Mouse (Mus musculus): ENCODE measurements around the gene Birc2. TPM values are rescaled to one million over a fixed set of nuclear protein-coding genes. Genes with fewer than 3 reads are reported as not detected.
A peak's percentile ranks its signal among the peaks of the same experiment; 100 is the strongest.

Gene Birc2
- 43.9 and 48.7 TPM in 2 replicates for polyA plus RNA-seq (2016; fragmentation: Nextera tagmentation; extraction: Ambion mirVana)

DNA sequence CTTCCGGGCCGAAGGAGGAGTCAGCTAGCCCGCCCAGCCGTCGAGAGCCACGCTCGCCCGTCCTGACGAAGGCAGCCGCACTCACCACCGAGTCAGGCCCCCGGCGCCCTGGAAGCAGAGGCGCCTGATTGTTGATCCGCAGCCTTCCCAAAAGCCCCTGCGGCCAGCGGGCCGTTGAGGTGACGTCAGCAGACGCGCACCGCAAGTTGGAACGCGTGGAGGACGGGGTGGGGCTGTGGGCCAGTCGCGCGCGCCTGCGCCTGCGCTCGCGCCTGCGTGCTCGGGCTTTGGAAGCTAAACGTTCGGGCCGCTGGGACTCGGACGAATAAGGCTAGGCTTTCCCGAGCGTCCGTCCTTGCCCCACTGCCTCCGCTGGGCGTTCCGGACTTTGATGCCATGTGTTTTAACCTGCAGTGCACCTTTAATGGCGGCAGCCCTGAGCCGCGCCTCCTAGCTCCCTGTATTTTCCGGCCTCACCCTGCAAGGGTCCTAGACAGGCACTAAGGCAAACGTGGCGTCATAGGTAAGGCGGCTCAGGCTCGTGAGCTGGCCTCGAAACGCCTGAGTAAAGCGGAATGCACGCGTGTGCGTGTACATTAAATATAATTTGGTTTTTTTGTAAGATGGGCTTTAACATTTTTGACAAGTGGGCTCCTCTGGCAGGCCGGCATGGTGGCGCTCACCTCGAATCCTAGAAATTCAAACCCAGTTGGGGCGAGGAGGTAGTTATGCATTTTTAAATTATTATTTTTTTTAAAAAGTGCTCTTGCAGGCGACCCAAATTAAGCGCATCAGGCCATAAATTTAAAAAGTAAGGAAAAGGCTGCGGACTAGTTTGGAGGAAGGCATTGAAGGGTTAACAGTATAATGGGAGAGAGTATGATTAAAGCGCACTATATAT lies at the start of gene Birc2:
Gene Birc2 (minus strand): TSS at position 160 of the 901 bp plus-strand sequence.
- Histone ChIP-seq H3K36me3 (peaks cover 23% of the 10 kb centered on the region), H3K4me3 (replicated peaks) (peak within 1 kb of the TSS; percentile 59), H3K27me3 (no peaks in the 10 kb centered on the region), H3K9me3 (no peaks in the 10 kb centered on the region), H3K9ac (replicated peaks) (peak within 1 kb of the TSS; percentile 82), H3K27ac (peak within 1 kb of the TSS; percentile 99), H3K4me1 (replicated peaks) (peaks cover 16% of the 10 kb centered on the region), H3K4me2 (peak within 1 kb of the TSS; percentile 65)
- ATAC-seq (ENCODE audit: insufficient number of reproducible peaks, insufficient read depth, low FRiP score, low TSS enrichment, low read depth): peak; percentile 96
- WGBS: under 1% methylated on average over 68 of the region's 68 CpGs

DNA sequence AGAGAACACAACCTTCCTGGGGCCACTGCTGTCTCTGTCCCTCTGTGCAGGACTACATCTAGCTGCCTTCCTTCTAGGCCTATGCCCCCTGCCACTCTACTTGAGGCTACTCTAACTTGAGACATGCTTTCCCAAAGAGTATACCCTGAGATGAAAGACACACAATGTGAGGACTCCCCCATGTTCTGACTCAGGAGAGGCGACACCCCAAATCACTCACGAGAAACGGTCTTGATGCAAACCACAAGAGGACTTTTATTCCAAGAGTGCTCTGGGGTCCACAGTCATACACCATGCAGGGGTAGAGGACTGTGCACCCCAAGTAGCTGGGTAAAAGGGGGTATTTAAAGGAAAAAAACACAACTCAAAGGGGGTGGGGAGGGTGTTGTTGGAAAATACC lies 47.5 kb upstream of the Birc2 start:
- 93% methylated on average over 3 of the region's 3 CpGs for WGBS

DNA sequence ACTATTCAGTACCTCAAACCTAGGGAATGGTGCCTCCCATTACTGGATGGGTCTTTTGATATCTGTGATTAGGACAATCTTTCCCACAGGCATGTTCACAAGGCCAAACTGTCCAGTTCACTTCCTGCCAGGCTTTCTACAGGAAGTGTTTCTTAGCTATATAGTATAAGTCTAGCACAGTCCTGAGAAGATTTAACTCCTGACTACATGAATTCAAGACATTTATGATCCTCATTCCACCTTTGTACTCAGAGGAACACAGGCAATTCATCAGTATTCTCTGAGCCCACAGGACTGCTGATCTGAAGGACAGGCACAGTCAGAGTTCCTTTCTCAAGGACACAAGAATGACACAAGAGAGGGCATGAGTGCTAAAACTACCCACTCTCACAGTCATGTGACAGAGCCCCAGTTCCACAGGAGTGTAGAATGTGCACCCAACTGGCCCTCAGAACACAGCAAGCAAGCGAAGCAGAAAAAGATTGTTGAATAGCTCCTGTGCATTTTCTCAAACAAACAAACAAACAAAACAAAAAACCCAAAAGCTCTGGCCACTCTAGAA lies 45.5 kb upstream of the Birc2 start:
- no peak overlapping the region for H3K9ac ChIP-seq (replicated peaks)
- no peaks in the 10 kb centered on the region for H3K36me3 ChIP-seq
- H3K4me2 ChIP-seq: no peak overlapping the region
- H3K4me1 ChIP-seq (replicated peaks): no peaks in the 10 kb centered on the region
- H3K27me3 ChIP-seq: no peaks in the 10 kb centered on the region
- no peak overlapping the region for H3K4me3 ChIP-seq (replicated peaks)
- peaks cover 5% of the 10 kb centered on the region; the same call in 1 of the 2 replicates for H3K9me3 ChIP-seq
- 94% methylated on average over 1 of the region's 1 CpGs for WGBS
- ATAC-seq (ENCODE audit: insufficient number of reproducible peaks, insufficient read depth, low FRiP score, low TSS enrichment, low read depth): no peak
- H3K27ac ChIP-seq: no peak overlapping the region

More for the DNA sequence above, 47.5 kb upstream of the Birc2 start:
- Histone ChIP-seq H3K4me2 (no peak overlapping the region), H3K36me3 (no peaks in the 10 kb centered on the region), H3K9ac (replicated peaks) (no peak overlapping the region), H3K27me3 (no peaks in the 10 kb centered on the region), H3K9me3 (peaks cover 5% of the 10 kb centered on the region; the same call in 1 of the 2 replicates), H3K27ac (no peak overlapping the region), H3K4me1 (replicated peaks) (no peaks in the 10 kb centered on the region), H3K4me3 (replicated peaks) (no peak overlapping the region)
- no peak for ATAC-seq (ENCODE audit: insufficient number of reproducible peaks, insufficient read depth, low FRiP score, low TSS enrichment, low read depth)

DNA sequence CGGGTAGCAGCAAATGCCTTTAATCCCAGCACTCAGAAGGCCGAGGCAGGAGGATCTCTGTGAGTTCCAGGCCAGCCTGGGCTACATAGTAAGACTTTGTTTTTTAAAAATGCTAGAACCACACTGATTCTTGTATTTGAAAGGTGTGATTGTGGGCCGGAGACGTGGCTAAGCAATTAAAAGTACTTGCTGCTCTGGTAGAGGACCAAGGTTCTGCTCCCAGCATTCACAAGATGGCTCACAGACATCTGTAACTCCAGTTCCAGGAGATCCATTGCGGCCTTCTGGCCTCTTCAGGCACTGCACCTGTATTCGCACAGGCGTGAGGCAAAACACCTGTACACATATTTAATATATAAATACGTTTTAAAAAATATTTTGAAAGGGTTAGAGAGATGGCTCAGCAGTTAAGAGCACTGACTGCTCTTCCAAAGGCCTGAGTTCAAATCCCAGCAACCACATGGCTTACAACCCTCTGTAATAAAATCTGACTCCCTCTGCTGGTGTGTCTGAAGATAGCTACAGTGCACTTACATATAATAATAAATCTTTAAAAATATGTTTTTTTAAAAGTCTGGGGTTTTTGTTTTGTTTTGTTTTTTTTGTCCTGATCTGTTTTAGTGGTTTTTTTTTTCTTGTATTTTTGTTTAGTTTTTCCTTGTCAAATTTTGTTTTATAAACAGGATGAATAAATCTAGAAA lies 36.8 kb upstream of the Birc2 start:
- Histone ChIP-seq H3K4me3 (replicated peaks) (no peak overlapping the region), H3K9ac (replicated peaks) (no peak overlapping the region), H3K9me3 (no peaks in the 10 kb centered on the region), H3K4me2 (peak overlapping the region; percentile 86; the same call in 1 of the 2 replicates), H3K4me1 (replicated peaks) (peaks cover 7% of the 10 kb centered on the region), H3K27ac (no peak overlapping the region), H3K27me3 (no peaks in the 10 kb centered on the region), H3K36me3 (no peaks in the 10 kb centered on the region)
- 89% methylated on average over 8 of the region's 8 CpGs for WGBS
- no peak for ATAC-seq (ENCODE audit: insufficient number of reproducible peaks, insufficient read depth, low FRiP score, low TSS enrichment, low read depth)

DNA sequence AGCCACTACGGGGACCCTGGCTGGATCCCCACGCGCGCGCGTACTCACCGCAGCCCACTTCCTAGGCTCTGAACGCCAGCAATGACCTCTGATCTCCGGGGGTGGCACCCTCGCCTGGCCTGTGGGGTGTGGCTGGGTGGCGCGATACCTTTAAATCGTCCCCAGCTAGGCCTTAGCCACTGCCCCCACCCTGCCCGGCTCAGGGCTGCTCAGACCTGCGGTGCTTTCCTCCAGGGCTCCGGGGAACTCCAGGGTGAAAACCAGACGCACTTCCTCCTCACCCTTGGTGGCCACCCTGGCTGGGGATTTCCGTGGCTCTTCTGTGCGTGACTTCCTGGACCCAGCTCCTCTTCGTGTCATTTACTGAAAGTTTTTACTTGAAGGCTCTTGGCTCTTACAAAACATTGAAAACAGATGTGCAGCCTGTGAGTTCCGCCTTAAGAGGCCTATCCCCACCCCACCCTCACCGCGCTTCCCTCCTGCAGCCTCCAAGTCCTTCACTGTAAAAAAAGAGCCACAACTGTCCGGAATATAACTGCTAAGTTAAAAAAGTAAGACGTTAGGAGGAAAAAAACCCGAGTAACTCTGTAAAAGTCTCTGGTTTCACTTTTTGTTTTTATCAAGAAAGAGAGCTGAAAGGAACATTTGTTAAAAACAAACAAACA lies 36.0 kb upstream of the Birc2 start, which contains the start of gene Birc3:
Gene Birc3 (minus strand): TSS at position 412 of the 665 bp plus-strand sequence.
- H3K4me2 ChIP-seq: peak within 1 kb of the TSS; percentile 86
- H3K9me3 ChIP-seq: no peaks in the 10 kb centered on the region
- peak within 1 kb of the TSS; percentile 77 for H3K27ac ChIP-seq
- peak; percentile 89 for ATAC-seq (ENCODE audit: insufficient number of reproducible peaks, insufficient read depth, low FRiP score, low TSS enrichment, low read depth)
- H3K27me3 ChIP-seq: no peaks in the 10 kb centered on the region
- H3K9ac ChIP-seq (replicated peaks): peak within 1 kb of the TSS; percentile 75
- 2% methylated on average over 26 of the region's 26 CpGs for WGBS
- H3K4me3 ChIP-seq (replicated peaks): peak within 1 kb of the TSS; percentile 58
- H3K4me1 ChIP-seq (replicated peaks): peaks cover 7% of the 10 kb centered on the region
- H3K36me3 ChIP-seq: no peaks in the 10 kb centered on the region

DNA sequence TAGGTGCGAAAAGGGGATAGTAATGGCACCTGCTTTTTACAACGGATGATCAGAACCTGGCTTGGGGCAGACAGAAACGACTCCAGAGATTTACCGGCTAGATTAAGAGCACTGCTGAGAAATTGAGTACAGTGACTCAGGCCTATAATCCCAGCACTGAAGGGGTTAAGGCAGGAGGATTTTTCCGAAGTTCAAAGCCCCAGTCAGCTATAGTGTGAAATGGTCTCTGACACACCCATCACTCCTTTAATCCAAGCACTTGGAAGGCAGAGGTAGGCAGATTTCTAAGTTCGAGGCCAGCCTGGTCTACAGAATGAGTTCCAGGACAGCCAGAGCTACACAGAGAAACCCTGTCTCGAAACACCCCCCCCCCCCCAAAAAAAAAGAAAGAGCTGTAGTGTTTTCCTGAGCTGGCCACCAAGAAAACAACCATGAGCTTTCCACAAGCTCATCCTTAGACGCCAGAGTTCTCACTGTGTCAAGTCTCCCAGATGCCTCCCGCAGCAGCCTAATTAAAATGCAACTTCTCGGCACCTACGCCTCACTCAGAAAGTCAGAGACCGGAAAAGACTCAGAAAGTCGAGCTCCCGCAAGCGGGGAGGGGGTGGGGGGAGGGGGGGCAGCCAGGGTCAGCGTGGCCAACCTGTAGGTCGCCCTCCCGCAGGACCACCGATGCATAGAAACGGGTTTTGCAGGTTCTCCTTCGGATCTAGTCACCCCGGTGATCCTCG lies 35.3 kb upstream of the Birc2 start:
- peak overlapping the region; percentile 58 for H3K4me3 ChIP-seq (replicated peaks)
- H3K36me3 ChIP-seq: no peaks in the 10 kb centered on the region
- peak overlapping the region; percentile 77 for H3K27ac ChIP-seq
- H3K9ac ChIP-seq (replicated peaks): peak overlapping the region; percentile 75
- 14% methylated on average over 23 of the region's 23 CpGs for WGBS
- ATAC-seq (ENCODE audit: insufficient number of reproducible peaks, insufficient read depth, low FRiP score, low TSS enrichment, low read depth): peak; percentile 10
- H3K27me3 ChIP-seq: no peaks in the 10 kb centered on the region
- peaks cover 3% of the 10 kb centered on the region; the same call in 1 of the 2 replicates for H3K9me3 ChIP-seq
- H3K4me1 ChIP-seq (replicated peaks): peaks cover 7% of the 10 kb centered on the region
- H3K4me2 ChIP-seq: peak overlapping the region; percentile 86

DNA sequence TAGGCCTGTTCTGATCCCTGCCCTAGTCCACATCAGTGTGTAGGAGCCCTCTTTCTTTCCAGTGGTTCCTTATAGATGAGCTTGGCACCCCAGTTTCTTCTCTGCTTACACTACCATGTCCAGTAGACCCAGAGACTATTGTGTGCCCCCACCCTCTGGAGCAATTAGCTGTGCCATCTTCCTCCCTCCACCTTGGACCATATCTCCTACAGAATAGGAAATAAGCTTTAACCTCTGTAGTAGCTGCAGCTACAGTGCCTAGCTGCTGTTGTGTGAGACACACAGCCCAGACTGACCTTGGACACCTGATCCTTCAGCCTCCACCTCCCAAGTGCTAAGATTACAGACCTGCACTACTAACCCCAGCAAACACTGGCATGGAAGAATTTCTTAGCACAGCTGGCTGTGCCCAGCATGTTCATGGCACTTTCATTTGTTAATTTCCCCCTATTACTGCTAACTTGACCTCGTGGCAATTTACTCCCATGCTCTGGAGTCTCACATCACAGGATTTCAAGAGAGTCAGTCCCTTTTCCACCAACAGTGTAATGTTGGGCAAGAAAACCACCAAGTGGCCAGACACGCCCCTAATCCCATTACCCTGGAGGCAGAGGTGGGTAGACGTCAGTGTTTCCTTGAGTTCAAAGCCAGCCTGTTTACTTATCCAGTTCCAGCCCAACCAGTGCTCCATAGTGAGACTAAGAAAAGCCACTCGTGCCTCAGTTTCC lies 34.6 kb upstream of the Birc2 start:
- Histone ChIP-seq H3K9me3 (peaks cover 4% of the 10 kb centered on the region; the same call in 1 of the 2 replicates), H3K9ac (replicated peaks) (no peak overlapping the region), H3K27me3 (no peaks in the 10 kb centered on the region), H3K27ac (0 out of 2 replicates have a peak overlapping the region, but pooled peaks have one; percentile 12), H3K36me3 (no peaks in the 10 kb centered on the region), H3K4me2 (peak overlapping the region; percentile 86), H3K4me1 (replicated peaks) (peaks cover 7% of the 10 kb centered on the region), H3K4me3 (replicated peaks) (no peak overlapping the region)
- 53% methylated on average over 4 of the region's 4 CpGs for whole genome bisulfite sequencing
- ATAC-seq (ENCODE audit: insufficient number of reproducible peaks, insufficient read depth, low FRiP score, low TSS enrichment, low read depth): no peak

DNA sequence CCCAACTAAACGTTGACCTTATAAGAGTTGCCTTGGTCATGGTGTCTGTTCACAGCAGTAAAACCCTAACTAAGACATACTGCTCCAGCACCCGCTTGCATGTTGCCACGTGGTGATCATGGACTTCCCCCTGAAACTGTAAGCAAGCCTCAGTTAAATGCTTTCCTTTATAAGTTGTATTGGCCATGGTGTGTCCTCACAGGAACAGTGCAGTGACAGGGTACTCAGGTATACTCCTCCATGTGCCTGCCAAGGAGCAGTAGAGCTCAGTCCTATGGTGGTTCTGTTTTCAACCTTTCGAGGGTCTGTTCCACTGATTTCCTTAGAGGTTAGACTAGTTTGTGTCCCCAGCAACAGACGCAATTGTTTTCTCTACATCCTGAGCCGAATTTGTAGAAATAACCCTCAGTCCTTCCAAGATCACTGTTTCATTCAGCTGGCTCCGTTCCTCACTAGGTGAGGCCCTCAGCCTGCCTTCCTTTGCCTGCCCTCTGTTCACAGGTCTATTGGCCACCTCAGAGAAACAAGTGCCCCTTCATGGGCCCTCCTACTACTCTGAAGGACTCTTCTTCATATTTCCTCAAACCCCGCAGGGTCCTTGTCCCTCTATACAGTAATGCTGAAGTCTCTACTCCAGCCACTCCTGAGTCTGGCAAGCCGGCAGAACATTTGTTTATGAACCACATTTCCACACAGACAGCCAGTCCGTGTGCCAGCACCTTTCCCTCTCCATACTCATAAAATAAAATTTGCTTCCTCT lies 33.9 kb upstream of the Birc2 start:
- H3K27me3 ChIP-seq: no peaks in the 10 kb centered on the region
- H3K36me3 ChIP-seq: no peaks in the 10 kb centered on the region
- H3K4me3 ChIP-seq (replicated peaks): no peak overlapping the region
- ATAC-seq (ENCODE audit: insufficient number of reproducible peaks, insufficient read depth, low FRiP score, low TSS enrichment, low read depth): no peak
- peaks cover 4% of the 10 kb centered on the region; the same call in 1 of the 2 replicates for H3K9me3 ChIP-seq
- no peak overlapping the region for H3K27ac ChIP-seq
- WGBS: 85% methylated on average over 10 of the region's 10 CpGs
- no peak overlapping the region for H3K9ac ChIP-seq (replicated peaks)
- H3K4me2 ChIP-seq: no peak overlapping the region
- H3K4me1 ChIP-seq (replicated peaks): peaks cover 7% of the 10 kb centered on the region

DNA sequence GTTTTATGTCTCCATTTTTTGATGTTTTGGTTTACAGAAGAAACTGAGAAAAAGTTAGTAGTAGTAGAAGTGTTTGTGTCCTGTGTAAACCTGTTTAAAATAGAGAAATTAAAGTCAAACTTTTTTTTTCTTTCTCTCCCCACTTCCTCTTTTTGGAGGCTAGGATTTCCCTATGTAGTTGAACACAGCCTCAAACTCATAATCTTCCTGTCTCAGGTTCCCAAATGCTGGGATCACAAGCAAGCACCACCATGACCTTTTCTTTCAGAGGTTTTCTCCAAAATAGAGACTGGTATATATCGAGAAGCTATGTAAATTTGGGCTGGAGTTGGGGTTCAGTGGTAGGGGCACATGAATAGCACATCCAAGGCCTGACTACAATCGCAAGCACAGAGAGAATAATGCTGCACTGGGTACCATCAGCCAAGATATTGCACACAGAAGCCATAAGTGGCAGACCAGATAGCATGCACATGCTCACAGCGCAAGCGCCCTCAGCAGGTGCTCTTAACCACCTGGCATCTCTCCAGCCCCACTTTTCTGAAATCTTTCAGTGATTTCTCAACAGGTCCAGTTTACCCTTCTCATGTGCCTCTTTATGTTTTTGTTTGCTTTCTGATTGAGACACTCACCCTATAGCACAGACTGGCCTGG lies 32.1 kb upstream of the Birc2 start:
- Histone ChIP-seq H3K9ac (replicated peaks) (no peak overlapping the region), H3K4me2 (no peak overlapping the region), H3K4me3 (replicated peaks) (no peak overlapping the region), H3K27ac (no peak overlapping the region), H3K4me1 (replicated peaks) (peaks cover 7% of the 10 kb centered on the region), H3K9me3 (peaks cover 4% of the 10 kb centered on the region; the same call in 1 of the 2 replicates), H3K36me3 (no peaks in the 10 kb centered on the region), H3K27me3 (no peaks in the 10 kb centered on the region)
- ATAC-seq (ENCODE audit: insufficient number of reproducible peaks, insufficient read depth, low FRiP score, low TSS enrichment, low read depth): no peak
- 92% methylated on average over 4 of the region's 4 CpGs for WGBS
